ENCODE assay signal across 9 mouse cellular contexts in genomic region chr1:72872521-72872920, GRCm38 (mm10). TPM values are rescaled to one million over a fixed set of nuclear protein-coding genes. Genes with fewer than 3 reads are reported as not detected.
DNase-seq lines count a peak whose midpoint lies in the region; ATAC-seq and TF ChIP-seq lines count a peak whose summit lies in the region.
"Had no signal": no experiment of that assay in that cellular context is flagged by ENCODE, and none has a peak within 500 bp of the region (broad histone marks: within the 10 kb centered on the region; RNA-seq: fewer than 3 reads in every experiment).

No protein-coding gene starts in this region.

- no peaks in the 10 kb centered on the region for H3K9me3 ChIP-seq in intestine, embryonic 15.5 days
- no peaks in the 10 kb centered on the region for H3K9me3 ChIP-seq in midbrain, embryonic 13.5 days

- no peaks in the 10 kb centered on the region for H3K36me3 ChIP-seq in intestine, embryonic 15.5 days
- no peaks in the 10 kb centered on the region for H3K36me3 ChIP-seq in midbrain, embryonic 13.5 days

- H3K9ac ChIP-seq in intestine, embryonic 15.5 days, result no peak overlapping the region
- no peak overlapping the region for H3K9ac ChIP-seq in midbrain, embryonic 13.5 days (replicated peaks)

- H3K4me2 ChIP-seq in intestine, embryonic 15.5 days (replicated peaks), result peak overlapping the region; percentile 94
- H3K4me2 ChIP-seq in midbrain, embryonic 13.5 days (replicated peaks), result peak overlapping the region; percentile 80

- peak; percentile 48; the same call in 1 of the 2 replicates for TF ChIP-seq POLR2A in cortical plate, adult 2 months (IDR thresholded peaks at IDR 0.05; ENCODE audit: extremely low read depth, insufficient read depth, low read length)

- TF ChIP-seq CTCF in cortical plate, adult 2 months (IDR thresholded peaks at IDR 0.05; ENCODE audit: extremely low read depth, insufficient read depth, low read length), result no peak

- H3K27me3 ChIP-seq in intestine, embryonic 15.5 days (replicated peaks), result no peaks in the 10 kb centered on the region; the same call in 1 of the 2 replicates
- peaks cover 29% of the 10 kb centered on the region for H3K27me3 ChIP-seq in midbrain, embryonic 13.5 days

- peak; percentile 50 for ATAC-seq in intestine, embryonic 15.5 days
- ATAC-seq in midbrain, embryonic 13.5 days, result peak; percentile 34
- ATAC-seq: Patski had no signal

- H3K4me3 ChIP-seq in cortical plate, adult 2 months (ENCODE audit: insufficient read depth, low read length), result peak overlapping the region; percentile 27
- H3K4me3 ChIP-seq in intestine, embryonic 15.5 days (replicated peaks), result peak overlapping the region; percentile 62
- peak overlapping the region; percentile 50 for H3K4me3 ChIP-seq in midbrain, embryonic 13.5 days (replicated peaks)

- no peak overlapping the region for H3K27ac ChIP-seq in cortical plate, adult 2 months (ENCODE audit: insufficient read depth, low read length)
- no peak overlapping the region for H3K27ac ChIP-seq in intestine, embryonic 15.5 days
- H3K27ac ChIP-seq in midbrain, embryonic 13.5 days, result no peak overlapping the region

- 0 out of 2 replicates have a peak, but pooled peaks cover 1% of the 10 kb centered on the region for H3K4me1 ChIP-seq in cortical plate, adult 2 months (ENCODE audit: control insufficient read depth, insufficient read depth, low read length)
- peaks cover 35% of the 10 kb centered on the region for H3K4me1 ChIP-seq in intestine, embryonic 15.5 days (replicated peaks)
- H3K4me1 ChIP-seq in midbrain, embryonic 13.5 days (replicated peaks), result peaks cover 58% of the 10 kb centered on the region

- intact Hi-C loops in left cerebral cortex, postnatal 4 days (cut with DNase I), result loop anchor here (2.0 to 10.0 kb wide), 2 partner anchors 242 to 744 kb away; no protein-coding TSS in a partner anchor

- under 1% methylated on average over 8 of the region's 8 CpGs for WGBS in intestine, embryonic 15.5 days
- WGBS in midbrain, embryonic 13.5 days, result 0% methylated on average over 8 of the region's 8 CpGs

- peak; percentile 59 to 69 for DNase-seq in left cerebral cortex, adult 18-20 months (ENCODE audit: low spot score in 2 of 2)
- no peak for DNase-seq in left cerebral cortex, adult 11 months (ENCODE audit: low spot score)
- DNase-seq in gastrocnemius, postnatal 25 days, result peak; percentile 81
- DNase-seq in left cerebral cortex, postnatal 4 days, result peak; percentile 94
- DNase-seq in testis, postnatal 14 days (ENCODE audit: low spot score), result peak; percentile 46

RNA-seq across cellular contexts. Expression of gene Igfbp5, which starts 2.2 kb away (rescaled TPM):
- 10 to 100 TPM; 42.5 to 62.4 TPM for total RNA-seq in left cerebral cortex, adult 18-20 months (2021)
- 60.2 and 64.2 TPM in 2 replicates for polyA plus RNA-seq in cortical plate, adult 2 months (2012; rRNA removed)
- 100 to 1,000 TPM; 161 to 274 TPM for total RNA-seq in gastrocnemius, postnatal 25 days (2021)
- 46.2 and 50.7 TPM in 2 replicates for polyA plus RNA-seq in intestine, embryonic 15.5 days (2015; fragmentation: Nextera tagmentation; extraction: Ambion mirVana)
- total RNA-seq in left cerebral cortex, postnatal 4 days (2021), result 100 to 1,000 TPM; 114 to 119 TPM
- 28.7 and 31.8 TPM in 2 replicates for polyA plus RNA-seq in midbrain, embryonic 13.5 days (2015; fragmentation: Nextera tagmentation; extraction: Ambion mirVana)

RNA-seq across cellular contexts. Expression of gene Igfbp2, which starts 48.2 kb away (rescaled TPM):
- 10 to 100 TPM; 63.4 to 79.3 TPM for total RNA-seq in left cerebral cortex, adult 18-20 months (2021)
- polyA plus RNA-seq in cortical plate, adult 2 months (2012; rRNA removed), result 63.0 and 76.3 TPM in 2 replicates
- total RNA-seq in gastrocnemius, postnatal 25 days (2021), result 1 to 10 TPM in 1 of 2 experiments, under 1 TPM in 1; 0.38 to 2.8 TPM
- polyA plus RNA-seq in intestine, embryonic 15.5 days (2015; fragmentation: Nextera tagmentation; extraction: Ambion mirVana), result 147 and 148 TPM in 2 replicates
- 100 to 1,000 TPM; 157 to 158 TPM for total RNA-seq in left cerebral cortex, postnatal 4 days (2021)
- polyA plus RNA-seq in midbrain, embryonic 13.5 days (2015; fragmentation: Nextera tagmentation; extraction: Ambion mirVana), result 294 and 385 TPM in 2 replicates

Comparison
In these comparisons a context has a peak if more than half of its experiments do, and no peak if none do; other contexts are left out.
1. RNA of gene Igfbp2, which starts 48.2 kb away (total RNA-seq): 157 to 158 TPM in left cerebral cortex, postnatal 4 days and 63.4 to 79.3 TPM in left cerebral cortex, adult 18-20 months; 0.38 to 2.8 TPM in gastrocnemius, postnatal 25 days; every median in the first group is over 10 times any median in the second.
2. Peak in every context shown above with its lines, with median percentiles within 50 percentile points of each other: H3K4me3 ChIP-seq.